Mouse (Mus musculus) fat pad, adult 2 months (tissue): ENCODE results near the gene Bms1.

Experiments used
- DNase-seq: peaks from one replicate; pipeline ENCODE4 v3.0.0-alpha.2; 2011; ENCODE audit warnings: low read depth, low spot score; ENCODE audit errors: extremely low read depth

The Bms1 gene

GRCm38 (mm10) chr6:118367502-118367901 lies 51.8 kb downstream of the Bms1 start:
- no peak for DNase-seq

GRCm38 (mm10) chr6:118366196-118366595 lies 53.1 kb downstream of the Bms1 start:
- no peak for DNase-seq

- no peak for DNase-seq
Measured at GRCm38 (mm10) chr6:118365781-118366180, 53.5 kb downstream of the Bms1 start.

GRCm38 (mm10) chr6:118350342-118350741 lies 68.9 kb downstream of the Bms1 start:
- DNase-seq = no peak

- DNase-seq = no peak
Measured at GRCm38 (mm10) chr6:118348186-118348585, 71.1 kb downstream of the Bms1 start.

GRCm38 (mm10) chr6:118347291-118347690 lies 72.0 kb downstream of the Bms1 start:
- DNase-seq = no peak

GRCm38 (mm10) chr6:118341861-118342485 lies 77.3 kb downstream of the Bms1 start:
- DNase-seq = no peak

- DNase-seq = no peak
Measured at GRCm38 (mm10) chr6:118337660-118338059, 81.6 kb downstream of the Bms1 start.

GRCm38 (mm10) chr6:118336541-118337480 lies 82.5 kb downstream of the Bms1 start:
- DNase-seq = no peak

- no peak for DNase-seq
Measured at GRCm38 (mm10) chr6:118335934-118336450, 83.3 kb downstream of the Bms1 start.

- no peak for DNase-seq
Measured at GRCm38 (mm10) chr6:118333861-118334260, 85.4 kb downstream of the Bms1 start.
